Mouse (Mus musculus) midbrain, embryonic 16.5 days (tissue): Measurements from ENCODE around the gene Inhba. TPM values are rescaled to one million over a fixed set of nuclear protein-coding genes. Genes with fewer than 3 reads are reported as not detected.
A peak's percentile ranks its signal among the peaks of the same experiment; 100 is the strongest.

Experiments used
- ATAC-seq: fragments of 200-750 bp; cut with Nextera tagmentation; 2 replicates; pipeline ENCODE4 v1.8.0; 2017; ENCODE audit warnings: moderate TSS enrichment
- H3K27ac ChIP-seq: fragments of 300-500 bp; sonication (generic); 2 replicates; pipeline ENCODE4 v1.5.1; 2014; ENCODE audit warnings: mild to moderate bottlenecking, low read length, mixed read lengths
- H3K27me3 ChIP-seq: fragments of 300-500 bp; sonication (generic); 2 replicates; pipeline ENCODE4 v1.6.1; 2014; ENCODE audit warnings: low read depth, low read length, mixed read lengths; ENCODE audit not compliant: control insufficient read depth, insufficient read depth
- H3K36me3 ChIP-seq: fragments of 300-500 bp; sonication (generic); 2 replicates; pipeline ENCODE4 v1.6.1; 2014; ENCODE audit warnings: mild to moderate bottlenecking, low read length, moderate library complexity, mixed read lengths; ENCODE audit not compliant: control insufficient read depth, insufficient read depth
- H3K4me1 ChIP-seq: fragments of 300-500 bp; sonication (generic); 2 replicates; pipeline ENCODE4 v1.6.1; 2014; ENCODE audit warnings: mild to moderate bottlenecking, low read length, mixed read lengths; ENCODE audit not compliant: control insufficient read depth, insufficient read depth
- H3K4me2 ChIP-seq: fragments of 300-500 bp; sonication (generic); 2 replicates; pipeline ENCODE4 v1.6.1; 2014; ENCODE audit warnings: mild to moderate bottlenecking, low read length, mixed read lengths
- H3K4me3 ChIP-seq: fragments of 300-500 bp; sonication (generic); 2 replicates; pipeline ENCODE4 v1.5.1; 2014; ENCODE audit warnings: low read depth, mild to moderate bottlenecking, low read length, moderate library complexity, mixed read lengths
- H3K9ac ChIP-seq: fragments of 300-500 bp; sonication (generic); 2 replicates; pipeline ENCODE4 v1.6.1; 2014; ENCODE audit warnings: low read depth, low read length, mixed read lengths
- H3K9me3 ChIP-seq: fragments of 300-500 bp; sonication (generic); replicated peaks from 2 replicates; pipeline ENCODE4 v1.6.1; 2014; ENCODE audit warnings: mild to moderate bottlenecking, low read length, mixed read lengths; ENCODE audit not compliant: control insufficient read depth, poor library complexity, severe bottlenecking
- whole genome bisulfite sequencing: fragments of 180-500 bp; shearing (Covaris S2); extraction: QIAGEN DNeasy Blood & Tissue Kit; methylation state at CpG from one replicate; pipeline ENCODE4 v1.1.7; 2014; 5-methylcytosine and 5-hydroxymethylcytosine counted together
- polyA plus RNA-seq: library from polyadenylated mRNA; unstranded; fragments of >200 nt; fragmentation: Nextera tagmentation; extraction: Ambion mirVana; gene quantifications from 2 replicates; pipeline ENCODE4 v1.2.1, GENCODE M21; 2015

Inhba gene
- polyA plus RNA-seq, 1 experiment from 2014 or later = 1.8 TPM

DNA sequence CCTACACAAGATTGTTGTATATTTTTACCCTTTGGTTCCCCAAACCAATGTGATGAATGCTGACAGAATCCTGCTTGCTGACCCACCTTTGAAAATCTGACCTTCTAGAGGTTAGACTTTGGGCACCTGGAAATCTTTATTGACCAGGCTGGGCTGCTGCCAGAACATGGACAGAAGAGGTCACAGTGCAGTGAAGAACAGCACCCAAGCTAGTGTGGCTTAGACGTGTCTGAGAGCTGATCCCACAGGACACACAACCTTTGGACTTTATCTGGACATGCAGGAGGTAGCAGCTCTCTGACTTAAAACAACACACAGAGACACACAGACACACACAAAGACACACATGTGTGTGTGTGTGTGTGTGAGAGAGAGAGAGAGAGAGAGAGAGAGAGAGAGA lies 3.3 kb upstream of the Inhba start:
- WGBS = 64% methylated on average over 1 of the region's 1 CpGs
- H3K27me3 ChIP-seq = no peaks in the 10 kb centered on the region
- no peak for ATAC-seq
- no peak overlapping the region for H3K9ac ChIP-seq
- no peak overlapping the region for H3K4me3 ChIP-seq
- H3K36me3 ChIP-seq = no peaks in the 10 kb centered on the region
- no peak overlapping the region for H3K27ac ChIP-seq
- H3K9me3 ChIP-seq = no peaks in the 10 kb centered on the region
- H3K4me2 ChIP-seq = no peak overlapping the region
- peaks cover 5% of the 10 kb centered on the region; the same call in 1 of the 2 replicates for H3K4me1 ChIP-seq

DNA sequence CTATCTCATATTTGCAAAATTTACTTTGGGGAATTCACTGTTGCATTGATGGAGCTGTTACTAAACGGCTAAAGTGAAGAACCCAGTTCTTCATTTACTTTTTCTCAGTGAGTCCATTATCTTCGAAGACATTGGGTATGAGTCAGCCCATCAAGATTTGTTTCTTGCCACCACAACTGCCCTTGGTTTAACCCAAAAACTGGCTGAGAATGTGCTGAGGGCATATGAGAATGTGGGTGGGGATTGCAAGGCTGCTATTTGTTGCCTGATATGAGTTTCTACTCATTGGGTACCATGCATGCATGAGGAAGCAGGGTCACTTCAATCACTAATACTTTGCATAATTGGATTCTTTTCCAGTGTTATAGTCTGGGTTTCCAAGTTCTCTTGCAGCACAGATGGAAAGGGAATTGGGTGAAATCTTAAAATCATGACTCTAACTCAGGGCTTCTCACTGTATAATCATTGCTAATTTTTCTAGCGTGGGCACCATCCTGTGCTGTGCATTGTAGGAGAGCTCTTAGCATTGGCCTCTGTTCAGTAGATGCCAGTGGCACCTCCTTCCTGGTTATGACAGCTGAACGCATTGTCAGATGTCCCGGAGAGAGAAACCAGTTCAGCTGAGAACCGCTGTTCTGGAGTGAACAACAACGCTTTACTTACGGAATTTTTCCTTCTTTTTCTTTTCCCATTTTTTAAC lies 1.7 kb upstream of the Inhba start:
- Histone ChIP-seq H3K9ac (no peak overlapping the region), H3K4me1 (peaks cover 5% of the 10 kb centered on the region; the same call in 1 of the 2 replicates), H3K9me3 (no peaks in the 10 kb centered on the region), H3K4me2 (no peak overlapping the region), H3K27me3 (no peaks in the 10 kb centered on the region), H3K4me3 (no peak overlapping the region), H3K27ac (no peak overlapping the region), H3K36me3 (no peaks in the 10 kb centered on the region)
- WGBS = 94% methylated on average over 8 of the region's 8 CpGs
- ATAC-seq = no peak

DNA sequence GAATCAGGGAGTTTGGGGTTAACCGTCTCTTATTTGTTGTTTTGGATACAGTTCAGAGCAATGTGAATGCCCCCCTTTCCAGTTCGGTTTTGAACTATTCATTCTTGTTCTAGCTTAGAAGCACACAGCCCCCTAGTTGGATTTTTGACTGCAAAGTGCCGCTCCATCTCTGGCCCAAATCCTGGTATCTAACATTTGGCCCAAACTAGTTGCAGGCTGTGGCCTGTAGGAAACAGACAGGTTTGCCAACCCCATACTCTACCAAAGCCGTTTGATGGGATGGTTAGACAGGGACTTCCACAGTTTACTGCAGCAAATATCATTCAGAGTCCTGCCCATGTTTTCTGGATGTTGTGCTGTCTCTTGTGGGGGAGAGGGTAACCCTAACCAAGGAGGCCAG lies 1.1 kb upstream of the Inhba start:
- Histone ChIP-seq H3K36me3 (no peaks in the 10 kb centered on the region), H3K9ac (no peak overlapping the region), H3K27me3 (no peaks in the 10 kb centered on the region), H3K4me1 (peaks cover 5% of the 10 kb centered on the region; the same call in 1 of the 2 replicates), H3K4me2 (no peak overlapping the region), H3K27ac (no peak overlapping the region), H3K4me3 (no peak overlapping the region), H3K9me3 (no peaks in the 10 kb centered on the region)
- 84% methylated on average over 4 of the region's 4 CpGs for WGBS
- no peak for ATAC-seq

DNA sequence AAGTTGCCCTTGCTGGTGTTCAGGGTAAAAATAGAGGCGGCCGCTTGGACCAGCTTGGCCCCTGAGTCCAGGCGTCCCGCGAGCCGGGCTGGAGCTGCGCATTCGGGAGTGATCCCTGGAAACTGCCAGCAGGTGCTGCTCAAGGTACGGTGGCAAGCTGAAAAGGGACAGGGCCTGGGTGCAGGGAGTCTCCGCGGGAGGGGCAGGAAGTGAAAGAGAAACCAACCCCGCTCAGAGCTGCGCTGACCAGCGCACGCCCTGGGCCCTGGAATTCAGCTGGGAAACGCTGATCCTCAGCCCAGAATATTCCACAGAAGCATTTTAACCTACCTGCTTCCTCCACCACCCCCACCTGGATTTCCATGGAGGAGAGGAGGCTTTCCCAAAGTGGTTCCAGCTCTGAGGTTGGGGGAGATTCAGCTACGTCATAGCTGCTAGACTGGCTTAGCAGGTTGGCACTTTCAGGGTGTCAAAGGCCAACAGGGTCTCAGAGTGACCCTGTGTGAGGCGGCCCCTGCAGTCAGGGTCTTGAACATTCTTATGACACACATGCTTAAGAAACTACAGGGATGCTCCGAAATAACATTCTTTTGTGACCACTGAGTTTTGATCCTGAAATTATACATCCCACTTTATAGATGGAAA lies 714 bp downstream of the Inhba start:
- no peaks in the 10 kb centered on the region for H3K27me3 ChIP-seq
- peaks cover 7% of the 10 kb centered on the region for H3K4me1 ChIP-seq
- no peak overlapping the region for H3K27ac ChIP-seq
- H3K4me2 ChIP-seq = peak overlapping the region; percentile 93
- no peaks in the 10 kb centered on the region for H3K9me3 ChIP-seq
- no peaks in the 10 kb centered on the region for H3K36me3 ChIP-seq
- ATAC-seq = peak; percentile 94
- H3K9ac ChIP-seq = peak overlapping the region; percentile 69
- 9% methylated on average over 19 of the region's 19 CpGs for WGBS
- peak overlapping the region; percentile 53 for H3K4me3 ChIP-seq

DNA sequence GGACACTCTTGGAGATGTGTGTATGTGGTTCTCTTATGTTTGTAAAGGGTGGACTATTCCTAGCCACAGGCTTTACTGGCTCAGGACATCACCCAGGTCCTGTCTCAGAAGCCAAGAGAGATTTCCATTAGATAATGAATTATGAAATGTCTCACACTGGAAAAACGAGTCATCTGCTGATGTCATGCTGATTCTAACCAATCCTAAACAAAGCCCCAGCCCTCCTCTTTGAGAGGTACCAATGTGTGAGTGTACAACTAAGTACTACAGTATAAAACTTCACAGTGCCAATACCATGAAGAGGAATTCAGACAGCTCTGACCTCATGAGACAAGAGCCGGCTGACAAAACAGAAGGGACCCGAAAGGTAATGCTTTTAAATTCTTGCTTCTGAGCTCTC lies 2.5 kb downstream of the Inhba start:
- Histone ChIP-seq H3K27ac (no peak overlapping the region), H3K36me3 (no peaks in the 10 kb centered on the region), H3K9me3 (no peaks in the 10 kb centered on the region), H3K9ac (no peak overlapping the region), H3K27me3 (peaks cover 9% of the 10 kb centered on the region), H3K4me2 (no peak overlapping the region), H3K4me3 (no peak overlapping the region), H3K4me1 (peaks cover 13% of the 10 kb centered on the region)
- WGBS = 68% methylated on average over 3 of the region's 3 CpGs
- no peak for ATAC-seq

DNA sequence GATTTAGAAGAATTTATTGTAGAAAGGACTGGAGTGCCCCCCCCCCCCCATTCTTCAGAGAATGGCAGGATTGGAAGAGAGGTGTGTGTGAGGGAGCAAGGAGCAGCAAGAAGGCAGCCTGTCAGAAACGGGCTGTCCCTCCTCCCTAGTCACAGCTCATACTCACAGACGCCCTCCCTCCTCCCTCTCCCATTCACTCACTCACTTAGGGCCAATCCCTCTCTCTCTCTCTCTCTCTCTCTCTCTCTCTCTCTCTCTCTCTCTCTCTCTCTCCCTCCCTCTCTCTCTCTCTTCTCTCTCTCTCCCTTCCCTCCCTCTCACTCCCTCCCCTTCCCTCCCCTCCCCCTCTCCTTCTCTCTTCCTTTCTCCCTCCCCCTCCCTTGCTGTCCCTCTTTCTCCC lies 4.9 kb downstream of the Inhba start:
- Histone ChIP-seq H3K27me3 (peaks cover 9% of the 10 kb centered on the region), H3K4me3 (no peak overlapping the region), H3K36me3 (no peaks in the 10 kb centered on the region), H3K4me2 (no peak overlapping the region), H3K4me1 (peaks cover 12% of the 10 kb centered on the region), H3K9ac (no peak overlapping the region), H3K9me3 (no peaks in the 10 kb centered on the region), H3K27ac (no peak overlapping the region)
- no peak for ATAC-seq
- WGBS = no CpG with 5 or more reads among the region's 2 CpGs

DNA sequence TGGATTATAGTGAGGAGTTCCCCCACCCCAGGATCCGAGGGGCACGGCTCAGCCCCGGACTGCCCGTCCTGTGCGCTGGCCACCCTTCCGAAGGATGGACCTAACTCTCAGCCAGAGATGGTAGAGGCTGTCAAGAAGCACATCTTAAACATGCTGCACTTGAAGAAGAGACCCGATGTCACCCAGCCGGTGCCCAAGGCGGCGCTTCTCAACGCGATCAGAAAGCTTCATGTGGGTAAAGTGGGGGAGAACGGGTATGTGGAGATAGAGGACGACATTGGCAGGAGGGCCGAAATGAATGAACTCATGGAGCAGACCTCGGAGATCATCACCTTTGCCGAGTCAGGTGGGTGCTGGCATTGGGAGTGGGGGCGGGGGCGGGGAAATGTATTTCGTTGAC lies 5.7 kb downstream of the Inhba start:
- peak overlapping the region; percentile 53 for H3K4me2 ChIP-seq
- H3K9me3 ChIP-seq = no peaks in the 10 kb centered on the region
- peak overlapping the region; percentile 4 for H3K9ac ChIP-seq
- H3K4me1 ChIP-seq = peaks cover 10% of the 10 kb centered on the region; the same call in 1 of the 2 replicates
- under 1% methylated on average over 19 of the region's 20 CpGs for WGBS
- no peak overlapping the region for H3K27ac ChIP-seq
- ATAC-seq = 0 out of 2 replicates have a peak, but pooled peaks have one; percentile 13
- no peaks in the 10 kb centered on the region for H3K36me3 ChIP-seq
- H3K4me3 ChIP-seq = peak overlapping the region; percentile 27
- peaks cover 9% of the 10 kb centered on the region for H3K27me3 ChIP-seq

DNA sequence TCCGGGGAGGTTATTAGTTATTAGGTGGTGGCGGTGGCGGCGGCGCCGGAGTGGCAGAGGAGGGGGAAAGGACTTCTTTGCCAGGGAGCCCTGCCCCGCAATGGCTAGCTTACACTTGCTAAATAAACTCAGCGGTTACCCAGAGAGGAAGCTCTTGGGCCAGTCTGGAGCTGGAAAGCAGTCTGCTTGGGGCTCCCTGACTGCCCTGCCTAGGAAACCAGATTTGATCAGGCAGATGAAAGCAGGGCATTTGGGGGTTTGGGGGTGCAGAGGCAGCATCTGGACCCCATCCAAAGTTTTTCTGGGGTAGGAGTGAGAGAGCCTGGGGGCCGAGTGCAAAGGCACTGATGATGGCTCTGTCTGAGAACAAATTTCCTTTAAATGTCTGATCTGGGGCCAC lies 6.1 kb downstream of the Inhba start:
- Histone ChIP-seq H3K9ac (peak overlapping the region; percentile 4), H3K4me1 (peaks cover 10% of the 10 kb centered on the region; the same call in 1 of the 2 replicates), H3K4me2 (peak overlapping the region; percentile 53), H3K36me3 (no peaks in the 10 kb centered on the region), H3K9me3 (no peaks in the 10 kb centered on the region), H3K27ac (no peak overlapping the region), H3K4me3 (peak overlapping the region; percentile 27), H3K27me3 (peaks cover 9% of the 10 kb centered on the region)
- peak; percentile 34; the same call in 1 of the 2 replicates for ATAC-seq
- WGBS = 3% methylated on average over 9 of the region's 9 CpGs

DNA sequence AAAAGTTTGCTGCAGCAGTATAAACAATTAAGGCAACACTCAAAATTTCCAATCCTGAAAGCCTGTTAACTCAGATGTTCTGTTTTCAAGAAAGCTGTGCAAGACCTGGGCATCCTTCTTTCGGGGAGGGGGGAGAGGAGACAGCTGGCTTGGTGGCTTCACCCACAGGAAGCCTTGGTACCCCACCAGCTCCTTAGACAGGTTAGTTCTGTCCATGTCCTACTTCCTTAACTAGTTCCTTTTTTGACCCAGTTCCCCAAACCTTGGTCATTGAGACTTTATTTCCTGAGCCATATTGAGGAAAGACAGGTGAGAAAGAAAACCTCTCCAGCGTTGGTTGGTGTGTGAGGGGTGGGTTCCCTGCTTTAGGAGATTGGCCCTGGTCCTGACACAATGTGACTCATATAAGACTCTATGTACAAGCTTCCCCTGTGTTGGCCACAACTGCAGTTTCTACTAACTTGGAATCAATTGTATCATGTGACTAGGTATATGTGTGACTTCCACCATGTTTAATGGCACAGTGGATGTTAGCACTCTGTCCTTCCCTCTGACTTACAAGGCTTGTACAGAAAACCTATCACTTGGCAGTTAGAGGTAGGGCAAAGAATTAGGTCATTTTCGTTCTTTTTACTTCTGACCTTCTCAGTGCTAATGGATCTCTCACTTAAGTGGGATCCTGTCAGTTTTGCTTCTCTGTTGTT lies 7.3 kb downstream of the Inhba start:
- peaks cover 10% of the 10 kb centered on the region; the same call in 1 of the 2 replicates for H3K4me1 ChIP-seq
- H3K9me3 ChIP-seq = no peaks in the 10 kb centered on the region
- no peak overlapping the region for H3K4me3 ChIP-seq
- peaks cover 9% of the 10 kb centered on the region for H3K27me3 ChIP-seq
- WGBS = 84% methylated on average over 3 of the region's 3 CpGs
- no peak overlapping the region for H3K4me2 ChIP-seq
- no peaks in the 10 kb centered on the region for H3K36me3 ChIP-seq
- ATAC-seq = no peak
- H3K27ac ChIP-seq = no peak overlapping the region
- no peak overlapping the region for H3K9ac ChIP-seq
